Mouse (Mus musculus) gastrocnemius, postnatal 10 days (tissue): Measurements from ENCODE around the gene Robo1. TPM values are rescaled to one million over a fixed set of nuclear protein-coding genes. Genes with fewer than 3 reads are reported as not detected.
"Not testable (repeated sequence)": the region's sequence is repeated elsewhere in the genome, so short reads cannot be mapped to it uniquely, and the experiment has no call there.

Source experiments
- DNase-seq: peaks from one replicate; pipeline ENCODE4 v3.0.0; 2021; ENCODE audit warnings: mixed read lengths
- total RNA-seq, 2 experiments: library from RNA; stranded (reverse); gene quantifications; 2 replicates each; pipeline ENCODE4 v1.2.3; 2021

Gene Robo1
- total RNA-seq, 2 experiments from 2014 or later: 8.3 to 12.8 TPM

DNA sequence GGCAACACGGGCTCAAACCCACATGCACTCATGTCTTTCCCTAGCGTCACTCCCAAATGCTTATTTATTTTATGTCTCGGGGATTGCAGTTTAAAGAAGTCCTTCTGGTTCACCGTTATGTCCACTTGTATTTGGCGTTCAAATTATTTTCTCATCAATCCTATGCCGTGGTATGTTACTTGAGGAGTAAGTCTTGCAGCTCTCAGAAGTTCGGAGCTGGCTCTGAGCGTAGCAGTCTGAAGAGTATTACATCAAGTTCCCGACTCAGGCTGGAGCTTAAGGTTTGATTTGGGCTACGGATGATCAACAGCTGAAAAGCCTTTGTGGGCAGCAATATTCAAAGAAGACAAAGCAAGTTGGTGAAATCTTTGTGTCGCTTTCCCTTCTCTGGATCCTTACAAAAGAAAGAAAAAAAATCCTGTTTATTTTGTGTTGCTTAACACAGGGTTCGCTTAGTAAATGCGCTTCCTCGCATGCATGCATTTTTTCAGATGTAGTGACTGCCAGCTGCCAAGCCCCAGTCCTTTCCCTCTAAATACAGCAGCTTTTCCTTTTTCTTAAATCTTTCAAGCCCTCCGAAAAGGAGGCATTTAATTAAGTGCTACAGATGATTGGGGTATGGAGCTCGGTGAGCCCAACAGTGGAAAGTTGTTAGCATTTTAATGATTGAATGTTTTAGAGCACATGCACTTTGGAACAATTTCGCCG, 136.5 kb downstream of the Robo1 start:
- DNase-seq: no peak

DNA sequence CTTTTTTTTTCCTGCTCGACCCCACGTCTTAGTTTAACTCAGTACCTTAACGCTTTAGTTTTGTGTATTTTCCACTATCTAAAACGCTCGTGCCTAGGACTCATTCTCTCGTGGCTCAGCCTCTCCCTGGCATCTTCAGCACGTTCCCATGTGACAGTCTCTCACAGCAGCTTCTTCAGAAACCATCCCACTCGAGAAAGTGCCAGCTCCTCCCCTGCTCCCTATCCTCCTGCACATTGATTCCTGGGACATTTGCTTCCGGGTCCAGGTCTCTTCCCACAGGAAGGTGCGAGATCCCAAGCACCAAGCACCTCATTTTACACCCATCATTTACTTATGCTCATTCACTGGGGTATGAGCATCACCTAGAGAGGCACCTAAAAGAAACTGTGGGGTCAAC, 150.0 kb downstream of the Robo1 start:
- no peak for DNase-seq

DNA sequence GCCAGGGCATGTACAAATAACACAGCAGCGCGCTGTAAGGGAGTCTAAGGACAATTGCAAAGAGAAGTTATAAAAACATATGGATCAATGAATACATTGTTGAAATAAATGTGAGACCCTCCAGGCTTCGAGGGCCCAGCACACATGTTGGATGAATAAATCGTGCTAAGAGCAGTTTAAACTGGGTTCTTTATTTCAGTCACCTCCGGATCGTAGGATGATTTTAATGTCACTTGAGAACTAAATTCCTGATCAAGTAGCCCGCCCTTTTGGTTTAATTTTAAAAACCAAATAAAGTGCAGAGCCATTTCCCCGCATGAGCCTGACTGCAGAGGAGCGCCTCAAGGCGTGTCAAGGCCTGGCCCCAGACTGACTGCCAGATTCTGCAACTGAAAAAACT, 150.5 kb downstream of the Robo1 start:
- DNase-seq: no peak

DNA sequence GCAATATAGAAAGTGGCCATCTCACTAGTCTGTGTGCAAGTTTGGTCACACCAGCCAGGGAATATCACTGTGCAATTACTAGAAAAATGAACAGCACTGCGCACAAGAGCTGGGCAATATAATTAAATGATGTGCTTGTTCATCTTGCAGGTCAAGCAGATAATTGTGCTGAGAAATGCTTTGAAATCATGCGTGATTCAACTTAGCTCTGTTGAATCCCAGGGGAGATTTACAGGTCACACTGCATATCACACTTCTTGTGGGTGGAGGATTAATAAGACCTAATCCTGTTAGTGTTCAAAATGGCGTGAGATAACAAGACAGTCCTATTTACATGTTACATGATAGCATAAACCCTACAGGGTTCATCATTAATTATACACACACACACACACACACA, 157.6 kb downstream of the Robo1 start:
- no peak for DNase-seq

DNA sequence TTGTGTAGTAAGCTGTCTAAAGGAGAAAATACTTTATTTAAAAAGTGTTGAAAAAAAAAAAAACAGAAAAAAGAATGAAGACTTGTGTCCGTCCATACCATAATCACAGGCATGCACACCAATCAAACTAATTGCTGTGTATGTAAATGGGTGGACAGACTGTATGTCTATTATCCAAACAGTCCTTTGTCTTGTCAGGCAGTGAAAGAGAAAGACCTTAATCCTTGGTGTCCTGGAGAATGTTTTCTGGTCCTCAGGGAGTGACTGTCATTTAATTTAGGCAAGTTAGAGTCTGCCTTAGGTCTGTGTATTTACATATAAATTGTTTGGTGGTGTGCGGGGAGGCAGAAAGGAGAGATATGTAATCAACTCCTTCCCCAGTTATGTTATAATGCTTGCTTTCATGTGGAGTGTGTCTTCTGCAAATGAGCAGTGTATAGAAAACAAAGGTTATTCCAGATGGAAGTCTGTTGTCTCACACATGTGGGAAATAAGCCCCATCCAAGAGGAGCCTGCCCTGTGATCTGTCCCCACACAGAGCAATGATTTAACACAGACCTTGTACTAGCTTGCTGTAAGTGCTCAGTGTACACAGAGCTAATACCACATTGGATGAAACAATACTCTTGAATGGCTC, 162.0 kb downstream of the Robo1 start:
- DNase-seq: no peak

DNA sequence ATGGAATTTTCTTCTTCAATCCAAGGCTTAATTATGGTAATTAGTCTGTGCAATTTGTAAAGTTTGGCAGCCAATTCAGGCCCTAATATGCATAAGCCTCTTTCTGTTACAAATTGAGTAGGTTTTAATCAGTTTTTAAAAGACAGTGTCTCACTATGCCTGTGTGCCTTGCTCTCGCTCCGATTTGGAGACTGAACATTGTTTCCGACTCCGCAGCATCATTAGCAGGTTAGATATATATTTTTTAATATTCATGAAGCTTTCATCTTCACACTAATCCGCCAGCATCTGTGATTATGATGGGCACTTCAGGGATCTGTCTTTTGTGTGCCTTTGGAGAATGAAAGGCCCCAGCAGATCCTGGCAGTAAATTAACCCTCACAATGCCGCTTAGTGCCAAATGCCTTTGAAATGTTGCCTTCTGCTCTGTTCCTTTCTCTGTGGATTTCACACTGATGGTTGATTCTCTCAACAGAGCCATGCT, 202.7 kb downstream of the Robo1 start:
- DNase-seq: no peak

DNA sequence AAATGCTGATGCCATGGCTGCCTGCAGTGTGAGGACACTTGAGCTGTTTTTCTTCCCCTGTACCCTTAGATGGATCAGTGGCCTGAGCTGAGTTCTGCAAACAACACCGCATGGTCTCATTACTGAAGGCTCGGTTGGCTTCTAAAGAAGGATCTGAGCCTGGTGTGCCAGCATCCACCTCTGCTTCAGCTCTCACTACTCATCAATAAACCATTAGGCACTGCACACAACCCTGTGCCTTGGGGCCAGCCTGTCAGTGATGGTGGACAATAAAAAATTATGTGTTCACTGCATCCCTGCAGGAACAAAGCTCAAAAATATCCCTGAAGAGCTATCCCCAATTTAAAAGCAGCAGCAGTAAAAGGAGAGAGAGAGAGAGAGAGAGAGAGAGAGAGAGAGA, 223.2 kb downstream of the Robo1 start:
- DNase-seq: no peak

DNA sequence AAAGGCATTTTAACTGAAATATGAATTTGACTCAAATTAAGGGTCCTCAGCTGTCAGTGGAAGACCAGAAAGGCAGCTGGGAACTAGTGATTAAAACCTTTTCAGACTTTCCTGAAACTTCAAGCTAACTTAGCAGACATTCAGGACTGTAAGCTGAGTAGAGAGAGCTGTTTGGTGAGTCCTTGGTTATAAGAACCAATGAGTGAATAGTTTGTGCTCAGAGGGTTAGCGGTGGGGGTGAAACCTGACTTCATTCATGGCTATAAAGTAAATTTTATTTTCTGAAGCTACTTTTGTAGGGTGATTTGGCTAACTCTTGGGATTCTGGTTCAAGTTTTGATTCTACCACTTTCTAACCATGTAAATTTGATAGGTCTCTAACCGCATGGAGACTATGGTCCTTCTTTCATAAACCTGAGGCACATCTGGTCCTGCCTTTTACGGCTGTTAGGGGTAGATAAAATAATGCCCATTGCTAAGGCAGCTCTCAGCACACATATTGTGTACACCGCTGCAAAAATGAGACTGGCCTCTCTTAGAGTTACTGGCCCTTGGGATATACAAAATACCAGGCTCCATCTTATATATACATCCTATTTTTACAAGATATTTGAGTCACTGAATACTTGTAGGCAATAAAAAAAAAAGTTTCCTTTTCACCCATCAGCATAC, 225.9 kb downstream of the Robo1 start:
- no peak for DNase-seq

DNA sequence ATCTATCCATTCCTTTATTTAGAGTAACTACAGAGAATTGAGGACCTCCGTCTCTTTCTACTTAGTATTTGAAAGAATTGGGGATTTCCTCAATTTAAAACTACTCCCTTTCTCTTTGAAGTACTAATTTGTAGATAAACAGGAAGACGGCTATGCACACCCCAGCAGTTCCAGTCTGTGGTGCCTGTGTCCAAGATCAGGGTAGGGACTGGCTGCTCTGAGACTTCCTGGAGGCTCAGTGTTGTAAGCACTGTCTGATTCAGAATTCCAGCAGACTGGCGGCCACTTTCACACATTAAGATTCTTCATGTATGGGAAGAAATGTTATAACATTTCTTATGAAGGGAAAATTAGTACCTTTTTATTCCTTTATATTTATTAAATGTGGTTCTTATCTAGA, 230.1 kb downstream of the Robo1 start:
- DNase-seq: no peak

DNA sequence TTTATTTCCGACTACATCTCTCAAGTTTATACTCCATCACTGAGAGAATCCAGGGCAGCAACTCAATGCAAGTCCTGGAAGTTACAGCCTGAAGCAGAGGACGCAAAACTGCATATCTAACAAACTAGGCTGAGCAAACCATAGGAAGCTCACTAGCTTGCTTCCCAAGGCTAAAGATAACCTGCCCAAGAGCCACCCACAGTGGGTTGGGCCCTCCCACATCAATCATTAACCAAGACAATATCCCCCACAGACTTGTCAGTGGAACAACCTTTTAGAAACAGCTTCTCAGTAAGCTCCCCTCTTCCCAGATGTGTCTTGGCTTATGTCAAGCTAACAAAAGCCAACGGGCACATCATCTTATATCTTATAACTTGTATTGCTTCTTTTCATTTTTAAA, 235.8 kb downstream of the Robo1 start:
- DNase-seq: no peak

DNA sequence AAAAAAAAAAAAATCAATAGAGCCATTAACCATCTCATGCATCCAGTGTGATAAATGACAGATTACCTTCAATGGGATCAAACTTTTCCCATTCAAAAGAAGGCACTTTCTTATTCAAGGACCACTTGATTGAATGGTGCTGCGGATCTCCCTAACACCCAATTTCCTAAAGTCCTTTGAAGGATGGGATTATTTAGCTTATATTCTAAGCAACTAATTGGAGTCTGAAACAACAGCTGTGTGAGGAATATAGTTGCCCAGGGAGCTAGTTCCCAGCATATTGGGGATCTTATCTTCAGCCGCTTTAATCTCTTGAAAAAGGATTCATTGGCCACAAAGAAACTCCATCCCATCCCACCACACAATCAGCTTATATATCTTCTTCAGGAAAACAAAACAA, 236.8 kb downstream of the Robo1 start:
- no peak for DNase-seq

DNA sequence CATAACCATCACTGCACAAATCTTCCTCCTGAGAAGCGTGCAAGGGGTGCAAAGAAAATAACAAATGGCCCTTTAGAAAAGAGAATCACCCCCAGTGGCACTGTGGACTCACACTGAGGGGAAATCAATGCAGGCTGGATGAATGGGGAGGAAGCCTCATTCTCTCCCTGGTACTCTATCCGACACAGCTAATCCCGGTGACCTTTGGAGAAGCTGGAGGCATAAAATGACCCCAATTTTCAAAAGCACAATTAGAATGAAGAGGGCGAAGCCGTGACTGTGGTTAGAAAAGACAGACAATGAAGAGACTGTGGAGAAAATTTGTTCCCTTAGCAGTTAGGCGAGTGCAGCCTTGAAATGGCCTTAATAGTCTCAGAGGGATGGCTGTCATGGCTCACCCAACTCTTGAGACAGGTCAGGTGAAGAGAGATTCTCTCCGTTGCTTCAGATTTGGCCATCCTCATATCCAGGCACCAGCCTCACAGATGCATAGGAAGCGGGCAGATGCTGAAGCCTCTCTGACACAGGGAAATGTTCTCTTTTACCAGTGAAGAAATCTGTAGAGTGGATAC, 243.7 kb downstream of the Robo1 start:
- no peak for DNase-seq

DNA sequence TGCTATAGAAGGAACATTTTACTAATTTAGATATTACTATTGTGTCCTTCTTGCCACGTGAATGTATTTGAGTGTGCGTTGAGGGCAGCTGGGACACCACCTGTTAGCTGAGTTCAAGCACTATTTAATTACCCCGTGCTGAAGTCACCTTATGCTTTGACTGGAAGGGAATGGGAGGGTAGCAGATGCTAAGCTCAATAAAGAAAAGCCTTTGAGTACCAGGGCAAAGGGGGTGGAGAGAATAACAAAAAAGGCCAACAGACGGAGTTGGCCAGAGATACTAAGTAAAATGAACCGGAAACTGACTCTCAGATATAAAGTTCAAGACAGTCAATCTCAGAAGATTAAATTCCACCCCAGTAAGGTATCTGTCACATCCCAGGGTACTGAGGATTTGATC, 245.6 kb downstream of the Robo1 start:
- DNase-seq: no peak

DNA sequence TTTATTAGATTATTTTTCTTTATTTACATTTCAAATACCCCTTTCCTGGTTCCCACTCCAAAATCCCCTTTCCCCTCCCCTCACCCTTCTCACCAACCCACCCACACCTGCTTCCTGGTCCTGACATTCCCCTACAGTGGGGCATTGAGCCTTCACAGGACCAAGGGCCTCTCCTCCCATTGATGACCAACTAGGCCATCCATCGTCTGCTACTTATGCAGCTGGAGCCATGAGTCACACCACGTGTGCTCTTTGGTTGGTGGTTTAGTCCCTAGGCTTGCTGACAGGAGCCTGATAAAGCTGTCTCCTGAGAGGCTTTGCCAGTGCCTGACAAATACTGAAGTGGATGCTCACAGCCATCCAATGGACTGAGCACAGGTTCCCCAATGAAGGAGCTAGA, 254.0 kb downstream of the Robo1 start:
- not testable (repeated sequence) for DNase-seq

DNA sequence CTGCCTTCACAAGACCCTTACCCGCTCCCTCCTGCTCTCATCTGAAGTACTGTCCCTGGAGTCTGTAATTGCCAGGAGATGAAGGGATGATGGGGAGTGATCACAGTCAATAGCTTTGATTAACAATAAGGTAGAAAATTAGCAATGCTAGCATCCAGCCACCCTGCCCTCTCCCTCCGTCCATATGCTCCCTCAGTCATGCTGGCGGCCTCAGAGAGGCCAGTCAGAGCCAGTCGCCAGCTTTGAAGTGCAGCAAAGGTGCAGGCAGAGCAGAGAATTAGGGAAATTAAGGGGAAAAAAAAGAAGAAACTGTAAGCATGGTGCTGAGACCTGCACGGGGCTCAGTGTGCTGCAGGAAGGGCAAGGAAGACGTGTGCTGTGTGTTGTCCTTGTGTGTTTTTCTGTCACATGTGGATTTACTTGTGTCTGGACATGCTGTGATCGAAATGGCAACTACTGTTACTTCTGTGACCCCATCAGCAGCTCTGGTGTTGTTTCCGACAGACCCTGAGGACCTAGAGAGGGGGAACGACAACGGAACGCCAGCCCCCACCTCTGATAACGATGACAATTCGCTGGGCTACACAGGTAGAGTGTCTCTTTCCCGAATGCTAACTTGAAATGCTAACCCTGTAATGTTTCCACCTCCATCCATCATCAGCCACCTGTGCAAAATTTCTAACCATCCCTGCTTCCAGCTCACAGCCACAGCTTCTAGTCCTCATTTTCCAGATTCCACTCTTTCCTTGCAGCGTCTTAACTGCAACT, 255.3 kb downstream of the Robo1 start:
- no peak for DNase-seq

DNA sequence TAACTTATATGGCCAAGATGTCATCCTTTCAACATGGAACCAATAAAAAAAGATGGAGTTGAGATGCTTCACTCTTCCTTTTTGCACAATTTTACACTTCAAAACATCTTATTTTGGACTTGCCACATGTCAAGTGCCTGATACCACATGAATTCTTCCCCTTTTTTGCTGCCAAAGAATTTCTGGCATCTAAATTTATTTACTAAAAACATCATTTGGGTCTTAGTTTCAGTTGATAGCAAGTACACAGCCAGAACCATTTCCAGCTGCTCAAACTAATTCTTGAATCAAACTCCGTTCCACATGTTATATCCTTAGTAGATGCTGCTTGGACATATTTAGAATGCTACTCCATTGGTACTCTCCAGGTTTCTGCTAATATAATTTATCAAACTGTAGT, 267.1 kb downstream of the Robo1 start:
- DNase-seq: no peak

DNA sequence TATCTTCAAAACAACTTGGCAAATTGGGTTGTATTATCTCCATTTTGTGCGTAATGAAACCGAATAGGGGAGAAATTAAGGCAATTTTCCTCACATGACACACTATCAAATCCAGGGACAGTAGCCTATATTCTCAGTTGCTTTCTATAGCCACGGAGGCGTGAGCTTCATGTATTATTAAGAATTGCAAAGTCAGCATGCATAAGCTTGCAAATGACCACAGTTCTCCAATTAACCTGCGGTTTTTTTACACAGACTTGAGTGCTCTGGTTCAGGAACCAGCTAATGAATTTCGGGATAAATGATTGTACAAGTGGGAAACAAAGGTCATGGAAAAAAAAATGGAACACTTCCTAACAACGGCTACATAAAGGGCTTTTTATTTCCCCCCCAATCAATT, 268.9 kb downstream of the Robo1 start:
- no peak for DNase-seq

DNA sequence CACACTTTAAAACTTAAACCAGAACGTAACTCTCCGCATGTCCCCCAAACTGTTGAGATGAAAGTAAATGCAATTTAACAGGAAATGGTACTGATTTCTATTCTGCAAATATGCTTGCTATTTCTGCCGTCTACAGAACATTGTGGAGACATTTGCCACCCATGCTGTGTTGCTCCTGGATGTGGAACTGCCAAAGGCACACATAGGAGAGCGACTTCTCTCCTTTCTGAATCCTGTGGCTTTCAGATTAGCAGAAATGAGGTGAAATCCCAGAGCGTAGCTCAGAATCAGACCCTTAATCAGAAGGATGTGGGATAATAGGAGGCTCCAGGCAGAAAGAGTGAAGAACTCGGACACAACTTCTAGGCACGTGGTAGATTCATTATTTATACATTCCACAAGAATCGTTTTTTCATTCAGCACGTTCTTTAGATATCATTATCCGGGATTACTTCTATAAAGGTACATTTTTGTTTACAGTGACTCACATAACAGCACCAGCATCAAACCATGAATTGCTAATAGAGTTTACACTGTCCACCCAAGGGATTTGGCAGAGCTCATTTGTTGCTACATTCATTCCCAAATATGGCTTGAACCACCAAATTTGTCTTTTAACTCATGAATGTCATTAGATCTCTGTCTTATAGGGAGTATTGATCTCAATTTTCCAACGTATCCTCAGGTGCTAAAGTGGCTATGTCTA, 276.5 kb downstream of the Robo1 start:
- no peak for DNase-seq

DNA sequence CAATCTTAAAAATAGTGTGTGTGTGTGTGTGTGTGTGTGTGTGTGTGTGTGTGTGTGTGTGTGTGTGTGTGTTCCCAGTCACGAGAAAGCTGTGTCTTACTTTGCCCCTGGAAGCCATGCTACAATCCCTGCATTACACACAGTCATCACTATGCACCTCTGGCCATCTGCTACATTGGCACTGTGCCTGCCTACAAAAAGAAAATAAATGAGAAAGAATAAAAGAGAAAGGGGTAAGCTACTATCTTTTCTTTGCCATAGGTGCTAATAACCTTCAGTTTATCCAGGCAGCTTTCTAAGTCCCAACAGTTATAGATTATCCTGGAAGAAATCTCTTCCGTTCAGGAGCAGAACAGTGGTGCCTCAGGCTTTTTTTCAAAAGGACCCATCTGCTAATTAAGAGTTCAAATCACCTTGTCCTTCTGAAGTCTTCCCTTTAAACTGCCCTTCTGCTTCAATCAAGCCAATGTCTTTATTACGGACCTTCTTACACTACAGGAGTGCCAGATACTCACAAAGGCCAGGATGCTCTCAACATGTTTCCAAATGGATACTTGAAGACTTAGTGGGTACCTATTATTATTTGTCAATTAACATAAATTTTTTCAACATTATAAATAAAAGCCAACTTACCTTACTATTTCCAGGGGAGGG, 277.2 kb downstream of the Robo1 start:
- no peak for DNase-seq

DNA sequence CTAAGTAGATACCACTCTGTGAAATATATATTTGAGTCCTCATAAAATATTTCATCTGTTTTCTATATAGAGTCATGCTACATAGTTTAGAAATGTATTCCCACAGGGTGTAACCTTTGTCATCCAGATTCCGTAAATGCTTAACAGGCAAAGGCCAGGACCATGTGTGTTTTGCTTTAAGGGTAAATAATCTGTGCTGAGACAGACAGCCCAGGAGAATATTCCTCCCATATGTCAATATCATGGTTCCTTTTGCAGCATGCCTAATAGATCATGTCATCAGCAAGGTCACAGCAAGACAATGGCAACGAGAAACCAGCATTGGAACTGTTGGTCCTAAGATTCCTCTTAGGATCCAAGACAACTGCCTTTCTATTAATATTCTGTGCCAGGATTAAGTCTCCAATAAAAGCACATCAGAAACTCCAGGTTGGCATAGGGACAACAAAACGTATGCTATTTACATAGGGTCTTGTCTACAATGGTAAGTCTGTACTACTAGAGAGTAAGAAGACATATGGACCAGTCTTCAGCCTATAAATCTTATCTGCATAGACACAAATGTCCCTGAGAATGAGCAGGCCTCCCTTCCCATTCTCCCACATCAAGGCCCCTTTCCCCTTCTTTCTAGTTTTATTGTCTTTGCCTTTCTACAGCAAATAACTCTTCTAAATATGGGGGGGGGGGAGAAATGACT, 279.4 kb downstream of the Robo1 start:
- DNase-seq: no peak
